Mouse (Mus musculus) bone marrow macrophage, adult 2 months (primary cell): ENCODE measurements around the gene Tpst1.

Source experiments
- CTCF ChIP-seq: IDR thresholded peaks from 2 replicates; pipeline ENCODE4 v1.5.1; 2012; ENCODE audit warnings: low read depth, mild to moderate bottlenecking, low read length, moderate library complexity
- POLR2A ChIP-seq: IDR thresholded peaks from 2 replicates; pipeline ENCODE4 v1.6.1; 2012; ENCODE audit warnings: mild to moderate bottlenecking, low read depth, low read length, borderline replicate concordance

- TF ChIP-seq POLR2A = no peak
- TF ChIP-seq CTCF = no peak
Measured at GRCm38 (mm10) chr5:130143101-130143500, 70.0 kb downstream of the Tpst1 start.
